Mouse (Mus musculus) C2C12 (cell line): ENCODE data around the gene Slc1a7. TPM values are rescaled to one million over a fixed set of nuclear protein-coding genes. Genes with fewer than 3 reads are reported as not detected.

Experiments used
- H3K27me3 ChIP-seq: one replicate; pipeline ENCODE4 v1.6.1; 2011; ENCODE audit not compliant: control insufficient read depth, insufficient read depth, insufficient read length
- H3K36me3 ChIP-seq: one replicate; pipeline ENCODE4 v1.6.1; 2011; ENCODE audit not compliant: control insufficient read depth, insufficient read depth
- H3K4me3 ChIP-seq: one replicate; pipeline ENCODE4 v1.5.1; 2011; ENCODE audit warnings: mild to moderate bottlenecking, control low read depth; ENCODE audit not compliant: poor library complexity, insufficient read depth, severe bottlenecking
- H3K79me2 ChIP-seq: one replicate; pipeline ENCODE4 v1.6.1; 2011; ENCODE audit not compliant: control insufficient read depth, insufficient read depth
- H3K79me3 ChIP-seq: one replicate; pipeline ENCODE4 v1.6.1; 2011; ENCODE audit warnings: low read depth, control low read depth
- H3ac ChIP-seq: one replicate; pipeline ENCODE3; 2011; ENCODE audit warnings: low read depth; ENCODE audit not compliant: control insufficient read depth, insufficient read length
- CEBPB ChIP-seq: IDR thresholded peaks from one replicate; pipeline ENCODE4 v1.6.1; 2011; ENCODE audit warnings: low read depth, mild to moderate bottlenecking, control low read depth, moderate library complexity
- CTCF ChIP-seq: IDR thresholded peaks from one replicate; pipeline ENCODE4 v1.5.1; 2011; ENCODE audit not compliant: control insufficient read depth, insufficient read depth, insufficient read length
- FOSL1 ChIP-seq: IDR thresholded peaks from one replicate; pipeline ENCODE4 v1.8.0; 2011; ENCODE audit warnings: mild to moderate bottlenecking, low read length; ENCODE audit not compliant: poor library complexity, insufficient read depth, severe bottlenecking
- MAX ChIP-seq: IDR thresholded peaks from one replicate; pipeline ENCODE4 v1.6.1; 2011; ENCODE audit warnings: mild to moderate bottlenecking, control low read depth
- MYOD1 ChIP-seq: IDR thresholded peaks from one replicate; pipeline ENCODE4 v1.6.1; 2011; ENCODE audit warnings: low read depth; ENCODE audit not compliant: control insufficient read depth, insufficient read length
- MYOG ChIP-seq: IDR thresholded peaks from one replicate; pipeline ENCODE4 v1.6.1; 2011; ENCODE audit not compliant: control insufficient read depth, insufficient read length; ENCODE audit errors: extremely low read depth
- USF1 ChIP-seq: IDR thresholded peaks from one replicate; pipeline ENCODE4 v1.6.1; 2011; ENCODE audit warnings: low read depth, mild to moderate bottlenecking, control low read depth, moderate library complexity
- polyA plus RNA-seq: library from polyadenylated mRNA; unstranded; fragments of >200 nt; fragmentation: generic; extraction: Trizol; gene quantifications from one replicate; pipeline ENCODE4 v1.2.1, GENCODE M21; 2012; ENCODE audit warnings: missing spikeins

The Slc1a7 gene
- polyA plus RNA-seq, 1 experiment = not detected

- H3K79me3 ChIP-seq = no peaks in the 10 kb centered on the region
Measured at GRCm38 (mm10) chr4:108017839-108018238, 49.7 kb downstream of the Slc1a7 start.

GRCm38 (mm10) chr4:108018241-108018923 is 50.2 kb downstream of the Slc1a7 start:
- Histone ChIP-seq H3ac (no peak overlapping the region), H3K36me3 (no peaks in the 10 kb centered on the region), H3K79me3 (no peaks in the 10 kb centered on the region), H3K4me3 (no peak overlapping the region), H3K27me3 (no peaks in the 10 kb centered on the region), H3K79me2 (no peaks in the 10 kb centered on the region)
- TF ChIP-seq USF1 (no peak), MYOD1 (no peak), CEBPB (no peak), FOSL1 (no peak), MAX (no peak), MYOG (no peak), CTCF (no peak)

More at GRCm38 (mm10) chr4:108017839-108018238, 49.7 kb downstream of the Slc1a7 start:
- no peak for TF ChIP-seq USF1
- no peak for TF ChIP-seq CEBPB
- TF ChIP-seq MYOD1 = no peak
- TF ChIP-seq FOSL1 = no peak
- TF ChIP-seq MAX = no peak
- no peak for TF ChIP-seq MYOG
- TF ChIP-seq CTCF = no peak
- H3K36me3 ChIP-seq = no peaks in the 10 kb centered on the region
- no peak overlapping the region for H3K4me3 ChIP-seq
- no peak overlapping the region for H3ac ChIP-seq
- H3K79me2 ChIP-seq = no peaks in the 10 kb centered on the region
- no peaks in the 10 kb centered on the region for H3K27me3 ChIP-seq

GRCm38 (mm10) chr4:108018961-108019921 is 51.1 kb downstream of the Slc1a7 start:
- Histone ChIP-seq H3ac (no peak overlapping the region), H3K79me3 (no peaks in the 10 kb centered on the region), H3K79me2 (no peaks in the 10 kb centered on the region), H3K36me3 (no peaks in the 10 kb centered on the region), H3K4me3 (no peak overlapping the region), H3K27me3 (no peaks in the 10 kb centered on the region)
- no peak for TF ChIP-seq MYOG
- TF ChIP-seq MAX = no peak
- TF ChIP-seq FOSL1 = no peak
- TF ChIP-seq USF1 = no peak
- no peak for TF ChIP-seq MYOD1
- TF ChIP-seq CEBPB = no peak
- no peak for TF ChIP-seq CTCF

GRCm38 (mm10) chr4:108020178-108020577 is 52.0 kb downstream of the Slc1a7 start:
- H3K36me3 ChIP-seq = no peaks in the 10 kb centered on the region
- H3K4me3 ChIP-seq = no peak overlapping the region
- H3K79me2 ChIP-seq = no peaks in the 10 kb centered on the region
- H3K27me3 ChIP-seq = no peaks in the 10 kb centered on the region
- TF ChIP-seq USF1 (no peak), MYOD1 (no peak), MAX (no peak), MYOG (no peak), FOSL1 (no peak), CEBPB (no peak), CTCF (no peak)
- no peak overlapping the region for H3ac ChIP-seq
- H3K79me3 ChIP-seq = no peaks in the 10 kb centered on the region

- Histone ChIP-seq H3K27me3 (no peaks in the 10 kb centered on the region), H3ac (no peak overlapping the region), H3K4me3 (no peak overlapping the region), H3K36me3 (no peaks in the 10 kb centered on the region), H3K79me3 (no peaks in the 10 kb centered on the region), H3K79me2 (no peaks in the 10 kb centered on the region)
- TF ChIP-seq CTCF (no peak), FOSL1 (no peak), CEBPB (no peak), MYOG (no peak), MAX (no peak), MYOD1 (no peak), USF1 (no peak)
Measured at GRCm38 (mm10) chr4:108023186-108023585, 55.1 kb downstream of the Slc1a7 start.
